Mouse (Mus musculus) CH12.LX (cell line): ENCODE data around the gene Sdc4. TPM values are rescaled to one million over a fixed set of nuclear protein-coding genes. Genes with fewer than 3 reads are reported as not detected.
A peak's percentile ranks its signal among the peaks of the same experiment; 100 is the strongest.

Experiments used
- DNase-seq: peaks from one replicate; pipeline ENCODE4 v3.0.0-alpha.2; 2013; ENCODE audit errors: extremely low read depth
- H3K27ac ChIP-seq: 2 replicates; pipeline ENCODE4 v1.5.1; 2012; ENCODE audit warnings: low read depth, mild to moderate bottlenecking, control low read depth, moderate library complexity; ENCODE audit not compliant: insufficient read depth
- H3K27me3 ChIP-seq: replicated peaks from 2 replicates; pipeline ENCODE3; 2012; ENCODE audit warnings: inconsistent platforms
- H3K36me3 ChIP-seq, 2 experiments: replicated peaks in 1 of 2; 2 replicates each; pipeline versions ENCODE3 to v1.6.1; 2012; ENCODE audit warnings: inconsistent platforms in 1 of 2, low read length in 1 of 2, mild to moderate bottlenecking in 1 of 2, mixed read lengths in 1 of 2, moderate library complexity in 1 of 2; ENCODE audit not compliant: control insufficient read depth in 1 of 2, insufficient read depth in 1 of 2
- H3K4me1 ChIP-seq, 2 experiments: 2 replicates each; pipeline ENCODE4 v1.6.1; 2012; ENCODE audit warnings: inconsistent platforms in 1 of 2, moderate library complexity in 1 of 2; ENCODE audit not compliant: insufficient read depth in 2 of 2, control insufficient read depth in 1 of 2
- H3K4me2 ChIP-seq: 2 replicates; pipeline ENCODE4 v1.6.1; 2012; ENCODE audit warnings: low read depth, mild to moderate bottlenecking, control low read depth; ENCODE audit not compliant: poor library complexity, insufficient read depth, severe bottlenecking
- H3K4me3 ChIP-seq, 3 experiments: fragments of 150-350 bp in 1 of 3; sonication (generic) in 1 of 3; replicated peaks in 1 of 3; 2 replicates each; pipeline versions ENCODE3 to v1.5.1; 2011 to 2012; ENCODE audit warnings: low read depth in 2 of 3, low read length in 2 of 3, mild to moderate bottlenecking in 2 of 3, moderate library complexity in 2 of 3, control low read depth in 1 of 3, improper control_type of control experiment in 1 of 3, inconsistent platforms in 1 of 3, mixed read lengths in 1 of 3; ENCODE audit not compliant: poor library complexity in 1 of 3
- H3K79me2 ChIP-seq: replicated peaks from 2 replicates; pipeline ENCODE4 v1.6.1; 2012; ENCODE audit warnings: mild to moderate bottlenecking, moderate library complexity; ENCODE audit not compliant: control insufficient read depth, poor library complexity, insufficient read depth, severe bottlenecking; ENCODE audit errors: extremely low read depth
- H3K9ac ChIP-seq: 2 replicates; pipeline ENCODE4 v1.6.1; 2012; ENCODE audit warnings: low read depth, mild to moderate bottlenecking, control low read depth, moderate library complexity; ENCODE audit not compliant: insufficient read depth
- H3K9me3 ChIP-seq: replicated peaks from 2 replicates; pipeline ENCODE3; 2012; ENCODE audit warnings: low read length, inconsistent platforms, mixed read lengths
- BHLHE40 ChIP-seq: IDR thresholded peaks from 2 replicates; pipeline ENCODE4 v1.6.1; 2011; ENCODE audit warnings: mild to moderate bottlenecking, low read depth, low read length, improper control_type of control experiment
- CHD1 ChIP-seq: IDR thresholded peaks from 2 replicates; pipeline ENCODE4 v1.6.1; 2012; ENCODE audit warnings: low read depth, low read length, improper control_type of control experiment, inconsistent platforms
- CHD2 ChIP-seq: IDR thresholded peaks from 2 replicates; pipeline ENCODE4 v1.6.1; 2011; ENCODE audit warnings: low read length, improper control_type of control experiment
- CTCF ChIP-seq, 2 experiments: IDR thresholded peaks in 1 of 2; conservative IDR thresholded peaks in 1 of 2; 2 replicates each; pipeline ENCODE4 v1.5.1; 2011 to 2012; ENCODE audit warnings: low read depth in 2 of 2, low read length in 2 of 2, improper control_type of control experiment in 1 of 2, inconsistent platforms in 1 of 2, mild to moderate bottlenecking in 1 of 2, moderate library complexity in 1 of 2
- E2F4 ChIP-seq: IDR thresholded peaks from 2 replicates; pipeline ENCODE4 v1.6.1; 2011; ENCODE audit warnings: low read depth, low read length, improper control_type of control experiment; ENCODE audit not compliant: insufficient replicate concordance
- ELF1 ChIP-seq: IDR thresholded peaks from 2 replicates; pipeline ENCODE4 v1.6.1; 2014; ENCODE audit warnings: low read depth, mild to moderate bottlenecking, inconsistent platforms, low read length, improper control_type of control experiment
- EP300 ChIP-seq: IDR thresholded peaks from 2 replicates; pipeline ENCODE4 v1.6.1; 2011; ENCODE audit warnings: low read length, improper control_type of control experiment
- ETS1 ChIP-seq: conservative IDR thresholded peaks from 2 replicates; pipeline ENCODE4 v1.6.1; 2012; ENCODE audit warnings: low read depth, mild to moderate bottlenecking, inconsistent platforms, low read length, improper control_type of control experiment, moderate library complexity
- GABPA ChIP-seq: IDR thresholded peaks from 2 replicates; pipeline ENCODE4 v1.6.1; 2012; ENCODE audit warnings: low read depth, low read length, improper control_type of control experiment, inconsistent platforms; ENCODE audit not compliant: insufficient replicate concordance
- HCFC1 ChIP-seq: IDR thresholded peaks from 2 replicates; pipeline ENCODE4 v1.6.1; 2012; ENCODE audit warnings: low read depth, mild to moderate bottlenecking, inconsistent platforms, low read length, improper control_type of control experiment
- IRF4 ChIP-seq: IDR thresholded peaks from 2 replicates; pipeline ENCODE4 v1.6.1; 2014; ENCODE audit warnings: low read depth, mild to moderate bottlenecking, inconsistent platforms, low read length, improper control_type of control experiment
- JUN ChIP-seq: IDR thresholded peaks from 2 replicates; pipeline ENCODE4 v1.6.1; 2011; ENCODE audit warnings: low read depth, mild to moderate bottlenecking, low read length, improper control_type of control experiment, moderate library complexity; ENCODE audit not compliant: insufficient read depth
- JUND ChIP-seq: conservative IDR thresholded peaks from 2 replicates; pipeline ENCODE4 v1.6.1; 2011; ENCODE audit warnings: low read depth, low read length, improper control_type of control experiment
- KAT2A ChIP-seq: IDR thresholded peaks from 2 replicates; pipeline ENCODE4 v1.6.1; 2012; ENCODE audit warnings: low read length, improper control_type of control experiment, inconsistent platforms; ENCODE audit not compliant: insufficient replicate concordance
- MAFK ChIP-seq: IDR thresholded peaks from 2 replicates; pipeline ENCODE4 v1.6.1; 2011; ENCODE audit warnings: low read length, improper control_type of control experiment; ENCODE audit not compliant: insufficient replicate concordance
- MAX ChIP-seq: IDR thresholded peaks from 2 replicates; pipeline ENCODE4 v1.6.1; 2011; ENCODE audit warnings: low read length, improper control_type of control experiment
- MAZ ChIP-seq: IDR thresholded peaks from 2 replicates; pipeline ENCODE4 v1.6.1; 2012; ENCODE audit warnings: low read depth, mild to moderate bottlenecking, inconsistent platforms, low read length, improper control_type of control experiment, moderate library complexity
- MEF2A ChIP-seq: IDR thresholded peaks from 2 replicates; pipeline ENCODE4 v1.6.1; 2014; ENCODE audit warnings: low read depth, mild to moderate bottlenecking, inconsistent platforms, low read length, improper control_type of control experiment, borderline replicate concordance
- MXI1 ChIP-seq: IDR thresholded peaks from 2 replicates; pipeline ENCODE4 v1.6.1; 2011; ENCODE audit warnings: mild to moderate bottlenecking, low read depth, low read length, improper control_type of control experiment
- MYC ChIP-seq: IDR thresholded peaks from 2 replicates; pipeline ENCODE4 v1.6.1; 2011; ENCODE audit warnings: low read depth, mild to moderate bottlenecking, improper control_type of control experiment, low read length
- NELFE ChIP-seq: IDR thresholded peaks from 2 replicates; pipeline ENCODE4 v1.6.1; 2011; ENCODE audit warnings: low read depth, low read length, improper control_type of control experiment
- NRF1 ChIP-seq: IDR thresholded peaks from 2 replicates; pipeline ENCODE4 v1.6.1; 2014; ENCODE audit warnings: low read depth, mild to moderate bottlenecking, inconsistent platforms, low read length, improper control_type of control experiment, moderate library complexity
- PAX5 ChIP-seq: IDR thresholded peaks from 2 replicates; pipeline ENCODE4 v1.6.1; 2012; ENCODE audit warnings: low read length, inconsistent platforms, mixed read lengths
- POLR2A ChIP-seq: IDR thresholded peaks from 2 replicates; pipeline ENCODE4 v1.6.1; 2011; ENCODE audit warnings: low read depth, mild to moderate bottlenecking, improper control_type of control experiment, low read length
- POLR2AphosphoS2 ChIP-seq: IDR thresholded peaks from 2 replicates; pipeline ENCODE4 v1.6.1; 2011; ENCODE audit warnings: low read depth, low read length, improper control_type of control experiment
- RAD21 ChIP-seq: IDR thresholded peaks from 2 replicates; pipeline ENCODE4 v1.6.1; 2011; ENCODE audit warnings: low read depth, mild to moderate bottlenecking, low read length, improper control_type of control experiment, moderate library complexity
- RCOR1 ChIP-seq: conservative IDR thresholded peaks from 2 replicates; pipeline ENCODE4 v1.6.1; 2012; ENCODE audit warnings: low read depth, mild to moderate bottlenecking, inconsistent platforms, low read length, improper control_type of control experiment
- SIN3A ChIP-seq: IDR thresholded peaks from 2 replicates; pipeline ENCODE4 v1.6.1; 2012; ENCODE audit warnings: low read length, improper control_type of control experiment, inconsistent platforms
- SMC3 ChIP-seq: IDR thresholded peaks from 2 replicates; pipeline ENCODE4 v1.6.1; 2011; ENCODE audit warnings: low read depth, low read length, improper control_type of control experiment
- TBP ChIP-seq: conservative IDR thresholded peaks from 2 replicates; pipeline ENCODE4 v1.6.1; 2011; ENCODE audit warnings: low read depth, low read length, improper control_type of control experiment
- TCF12 ChIP-seq: IDR thresholded peaks from 2 replicates; pipeline ENCODE4 v1.6.1; 2014; ENCODE audit warnings: low read depth, mild to moderate bottlenecking, inconsistent platforms, low read length, improper control_type of control experiment
- UBTF ChIP-seq: IDR thresholded peaks from 2 replicates; pipeline ENCODE4 v1.6.1; 2012; ENCODE audit warnings: low read depth, mild to moderate bottlenecking, inconsistent platforms, low read length, improper control_type of control experiment, moderate library complexity
- USF1 ChIP-seq: IDR thresholded peaks from 2 replicates; pipeline ENCODE4 v1.6.1; 2014; ENCODE audit warnings: low read depth, mild to moderate bottlenecking, inconsistent platforms, low read length, improper control_type of control experiment
- USF2 ChIP-seq: conservative IDR thresholded peaks from 2 replicates; pipeline ENCODE4 v1.6.1; 2011; ENCODE audit warnings: low read depth, low read length, improper control_type of control experiment
- ZC3H11A ChIP-seq: IDR thresholded peaks from 2 replicates; pipeline ENCODE4 v1.6.1; 2012; ENCODE audit warnings: low read depth, mild to moderate bottlenecking, inconsistent platforms, low read length, improper control_type of control experiment
- ZKSCAN1 ChIP-seq: IDR thresholded peaks from 2 replicates; pipeline ENCODE4 v1.6.1; 2012; ENCODE audit warnings: low read depth, inconsistent platforms, low read length, improper control_type of control experiment, borderline replicate concordance
- ZMIZ1 ChIP-seq: IDR thresholded peaks from 2 replicates; pipeline ENCODE4 v1.6.1; 2012; ENCODE audit warnings: low read depth, mild to moderate bottlenecking, inconsistent platforms, low read length, improper control_type of control experiment
- ZNF384 ChIP-seq: IDR thresholded peaks from 2 replicates; pipeline ENCODE4 v1.6.1; 2012; ENCODE audit warnings: low read depth, low read length, improper control_type of control experiment, inconsistent platforms
- dilution Hi-C: fragments of 300-500 bp; cut with MboI; formaldehyde crosslinking; loops from 2 replicates; pipeline ENCODE4 v1.14.3; 2020; ENCODE audit warnings: low sequenced_read_pairs; ENCODE audit not compliant: extremely low pct_unique_long_range_greater_than_20kb, extremely low pct_ligation_motif_present
- in situ Hi-C: fragments of 300-500 bp; cut with MboI; formaldehyde crosslinking; loops from 3 replicates; pipeline ENCODE4 v1.14.3; 2019; ENCODE audit warnings: low sequenced_read_pairs, low pct_ligation_motif_present, low pct_unique_long_range_greater_than_20kb, mixed read lengths
- polyA plus RNA-seq: library from polyadenylated mRNA; unstranded; fragments of >175 nt; gene quantifications from 2 replicates; pipeline ENCODE4 v1.2.1, GENCODE M21; 2012; ENCODE audit warnings: low read depth; ENCODE audit not compliant: insufficient read length
- total RNA-seq, 2 experiments: library from RNA; depleted of rRNA; stranded (reverse); fragments of 300-350 nt in 1 of 2; fragments of >200 nt in 1 of 2; gene quantifications; 2 replicates each; pipeline ENCODE4 v1.2.3; 2012 to 2014

Gene Sdc4
- total and polyA plus RNA-seq, 3 experiments: 46.6 to 69.9 (median 59.8) TPM

DNA sequence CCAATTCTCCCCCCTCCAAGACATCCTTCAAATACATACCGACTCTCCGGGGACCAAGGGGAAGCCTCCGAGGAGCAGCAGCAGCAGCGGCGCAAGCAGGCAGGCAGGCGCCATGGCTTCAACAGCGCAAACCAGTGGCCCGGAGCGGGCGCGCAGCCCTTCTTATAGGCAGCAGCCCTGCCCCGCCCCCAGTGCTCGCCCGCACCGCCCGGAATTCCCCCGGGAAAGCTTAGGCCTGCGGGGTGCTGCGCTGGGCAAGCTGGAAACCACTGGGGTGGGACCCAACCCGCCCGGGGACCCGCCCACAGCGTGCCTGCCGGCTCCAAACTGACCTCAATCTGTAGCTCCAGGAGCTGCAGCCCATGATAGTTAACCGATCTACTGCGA is 643 bp downstream of the Sdc4 start:
- dilution Hi-C loops: no loop called here
- TF ChIP-seq EP300: no peak; the same call in 1 of the 2 replicates
- no peak for TF ChIP-seq JUND
- peak; percentile 54; the same call in 1 of the 2 replicates for TF ChIP-seq ELF1
- peak; percentile 98 for TF ChIP-seq ZMIZ1
- TF ChIP-seq ZNF384: no peak
- peak; percentile 78 for TF ChIP-seq ETS1
- peak; percentile 84; the same call in 1 of the 2 replicates for TF ChIP-seq POLR2AphosphoS2
- peak; percentile 67; the same call in 1 of the 2 replicates for TF ChIP-seq KAT2A
- TF ChIP-seq IRF4: peak; percentile 54
- TF ChIP-seq GABPA: no peak
- TF ChIP-seq CHD2: peak; percentile 69; the same call in 1 of the 2 replicates
- 0 out of 2 replicates have a peak, but pooled peaks have one; percentile 7 for TF ChIP-seq MAX
- TF ChIP-seq MAZ: peak; percentile 88
- TF ChIP-seq TBP: peak; percentile 91
- TF ChIP-seq CHD1: no peak
- no peak for TF ChIP-seq PAX5
- TF ChIP-seq ZKSCAN1: no peak
- peak; percentile 5 for TF ChIP-seq RAD21
- peak; percentile 51; the same call in 1 of the 2 replicates for TF ChIP-seq RCOR1
- TF ChIP-seq MYC: 0 out of 2 replicates have a peak, but pooled peaks have one; percentile 24
- TF ChIP-seq BHLHE40: peak; percentile 72; the same call in 1 of the 2 replicates
- no peak for TF ChIP-seq CTCF (conservative IDR thresholded peaks at IDR 0.05 in 1 of 2, IDR thresholded peaks at IDR 0.05 in 1 of 2; ENCODE audit: low read depth in 2 of 2, low read length in 2 of 2)
- no peak for TF ChIP-seq USF1
- TF ChIP-seq MXI1: peak; percentile 55; the same call in 1 of the 2 replicates
- no peak for TF ChIP-seq SMC3
- peak; percentile 98 for TF ChIP-seq NELFE
- no peak for TF ChIP-seq E2F4
- no peak for TF ChIP-seq JUN
- no peak for TF ChIP-seq MAFK
- TF ChIP-seq ZC3H11A: no peak
- TF ChIP-seq NRF1: peak; percentile 56; the same call in 1 of the 2 replicates
- TF ChIP-seq UBTF: no peak
- no peak for TF ChIP-seq USF2
- peak; percentile 49; the same call in 1 of the 2 replicates for TF ChIP-seq HCFC1
- peak; percentile 87 for TF ChIP-seq TCF12
- TF ChIP-seq SIN3A: peak; percentile 64; the same call in 1 of the 2 replicates
- TF ChIP-seq MEF2A: peak; percentile 84
- TF ChIP-seq POLR2A: peak; percentile 98
- H3K27me3 ChIP-seq: peaks cover 18% of the 10 kb centered on the region
- peaks cover 0 to 18% of the 10 kb centered on the region in 2 experiments for H3K36me3 ChIP-seq
- in situ Hi-C loops: no loop called here
- H3K4me3 ChIP-seq: peak overlapping the region; percentile 58 to 72 (median 63)
- H3K27ac ChIP-seq: peak overlapping the region; percentile 10; the same call in 1 of the 2 replicates
- peak overlapping the region; percentile 77; the same call in 1 of the 2 replicates for H3K4me2 ChIP-seq
- peaks cover 14 to 54% of the 10 kb centered on the region in 2 experiments; a peak in 3 of 4 replicates for H3K4me1 ChIP-seq
- H3K9me3 ChIP-seq: no peaks in the 10 kb centered on the region
- peak overlapping the region; percentile 87 for H3K9ac ChIP-seq
- H3K79me2 ChIP-seq: peaks cover 35% of the 10 kb centered on the region
- DNase-seq: peak; percentile 71
